Mouse (Mus musculus): ENCODE measurements around the gene Thoc7.

GRCm38 (mm10) chr14:13982174-13982573, 20.5 kb upstream of the Thoc7 start:
- TF ChIP-seq CTCF (IDR thresholded peaks at IDR 0.05; ENCODE audit: low read depth, low read length) (0 out of 2 replicates have a peak, but pooled peaks have one; percentile 14), POLR2A (IDR thresholded peaks at IDR 0.05; ENCODE audit: extremely low read depth, insufficient read depth, low read length) (no peak)
